Mouse (Mus musculus) T-helper 1 cell (primary cell): ENCODE data around the gene Sfta2.

Experiments used
- in situ Hi-C: fragments of 300-600 bp; cut with MboI, MseI; formaldehyde crosslinking; loops from one replicate; pipeline ENCODE4 v1.15.1; 2025; ENCODE audit warnings: high pct_unique_total_duplicates

Gene Sfta2

DNA sequence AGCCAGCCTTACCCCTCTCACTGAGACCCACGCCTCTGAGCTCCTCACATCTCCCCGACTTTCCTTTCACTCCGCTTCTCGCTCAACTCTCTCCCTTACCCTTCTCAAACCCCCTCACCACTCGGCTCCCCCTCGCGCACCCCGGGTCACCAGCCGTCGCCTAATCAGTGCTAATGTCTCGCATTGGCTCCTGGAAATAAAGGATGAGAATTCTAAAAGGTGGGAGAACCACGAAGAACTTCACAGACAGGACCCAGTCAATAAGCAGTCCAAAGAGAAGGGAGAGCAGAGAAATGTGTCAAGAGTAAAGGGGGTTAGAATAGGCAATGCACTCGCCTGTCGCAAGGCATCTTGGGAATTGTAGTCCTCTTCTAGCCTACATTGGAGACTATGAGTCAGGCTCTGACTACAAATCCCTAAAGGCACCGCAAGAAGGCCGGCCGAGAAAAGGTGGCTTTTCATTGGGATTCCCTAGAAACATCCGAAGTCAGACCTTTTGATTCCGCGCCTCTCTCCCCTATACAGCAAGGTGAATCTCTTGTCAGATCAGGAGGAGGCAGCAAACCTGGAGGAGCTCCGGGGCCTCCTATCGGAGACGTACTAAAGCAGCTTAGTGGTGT, 72.2 kb downstream of the Sfta2 start, which contains the start of gene Gtf2h4:
Gene Gtf2h4, minus strand, starts transcription at position 324 of the 620 bp plus-strand sequence.
- in situ Hi-C loops = no loop called here

- in situ Hi-C loops = no loop called here
Measured at GRCm38 (mm10) chr17:35680591-35680990, 79.2 kb downstream of the Sfta2 start.

DNA sequence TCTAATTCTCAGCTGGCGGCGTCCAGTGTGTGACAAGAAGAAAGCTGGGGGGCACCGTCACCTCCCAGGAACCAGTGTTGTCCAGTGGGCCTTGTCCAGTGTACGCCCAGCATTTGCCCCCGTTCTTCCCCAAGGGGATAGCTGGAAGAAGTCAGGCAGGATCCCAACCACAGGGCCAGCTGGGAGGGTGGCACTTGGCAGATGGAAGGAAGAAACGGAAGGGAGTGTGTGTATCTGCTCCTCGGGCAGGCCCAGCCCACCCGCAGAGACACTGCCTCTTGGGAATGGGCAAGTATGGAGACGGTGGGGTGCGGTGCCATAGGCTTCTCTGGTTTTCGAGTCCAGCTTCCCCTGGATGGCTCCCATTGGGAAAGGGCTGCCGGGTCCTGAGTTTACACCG, 80.6 kb downstream of the Sfta2 start:
- in situ Hi-C loops = no loop called here

DNA sequence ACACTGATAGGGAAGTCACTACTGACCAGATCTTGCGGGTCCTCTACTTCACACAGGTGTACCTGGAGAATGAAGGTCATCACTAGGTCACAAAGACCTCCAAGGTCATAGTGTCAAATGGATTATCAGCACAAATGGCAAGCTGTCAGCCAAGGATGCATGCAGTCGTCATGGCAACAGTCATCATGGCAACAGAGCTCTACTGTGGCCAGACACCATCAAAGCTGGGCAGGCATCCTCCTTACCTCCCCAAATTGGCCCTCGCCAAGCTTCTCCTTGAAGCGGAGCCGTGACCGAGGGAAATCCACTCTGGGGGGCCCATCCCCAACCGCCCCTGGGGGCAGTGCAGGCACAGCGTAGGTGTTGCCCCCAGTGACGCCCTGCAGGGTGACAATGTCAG, 83.7 kb downstream of the Sfta2 start:
- in situ Hi-C loops = no loop called here

DNA sequence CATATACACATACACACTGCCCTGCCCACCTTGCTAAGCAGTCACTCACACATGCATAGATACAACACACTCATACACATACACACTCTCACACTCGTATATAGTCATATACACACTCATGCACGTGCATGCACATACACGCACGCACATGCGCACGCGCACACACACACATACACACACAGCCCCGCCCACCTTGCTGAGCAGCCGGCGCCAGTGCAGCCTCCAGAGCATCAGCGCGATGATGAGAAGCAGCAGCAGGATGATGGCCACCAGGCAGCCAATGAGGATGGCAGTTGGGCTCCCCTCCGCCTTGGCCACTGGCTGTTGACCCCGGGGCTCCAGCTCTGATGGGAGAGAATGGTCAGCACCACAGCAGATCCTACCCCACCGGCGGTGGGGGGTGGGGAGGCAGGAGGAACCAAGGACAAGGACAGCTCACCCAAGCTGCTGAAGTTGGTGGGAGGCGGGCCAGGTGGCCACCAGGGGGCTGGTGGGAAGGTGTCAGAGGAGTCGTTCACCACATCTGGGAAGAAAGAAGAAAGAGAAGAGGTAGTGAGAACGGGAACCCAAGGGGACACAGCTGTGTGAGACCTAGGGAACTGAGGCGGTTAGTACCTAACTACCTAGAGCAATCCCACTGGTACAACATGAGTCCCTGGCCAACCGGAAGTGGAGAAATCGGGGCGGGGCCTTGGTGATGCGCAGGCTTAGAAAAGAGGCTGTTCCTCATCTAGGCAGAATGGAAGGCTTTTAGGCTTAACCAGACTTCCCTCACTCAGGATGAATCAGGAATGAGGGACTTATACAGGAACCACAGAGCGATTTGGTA, 87.2 kb downstream of the Sfta2 start:
- in situ Hi-C loops = no loop called here

DNA sequence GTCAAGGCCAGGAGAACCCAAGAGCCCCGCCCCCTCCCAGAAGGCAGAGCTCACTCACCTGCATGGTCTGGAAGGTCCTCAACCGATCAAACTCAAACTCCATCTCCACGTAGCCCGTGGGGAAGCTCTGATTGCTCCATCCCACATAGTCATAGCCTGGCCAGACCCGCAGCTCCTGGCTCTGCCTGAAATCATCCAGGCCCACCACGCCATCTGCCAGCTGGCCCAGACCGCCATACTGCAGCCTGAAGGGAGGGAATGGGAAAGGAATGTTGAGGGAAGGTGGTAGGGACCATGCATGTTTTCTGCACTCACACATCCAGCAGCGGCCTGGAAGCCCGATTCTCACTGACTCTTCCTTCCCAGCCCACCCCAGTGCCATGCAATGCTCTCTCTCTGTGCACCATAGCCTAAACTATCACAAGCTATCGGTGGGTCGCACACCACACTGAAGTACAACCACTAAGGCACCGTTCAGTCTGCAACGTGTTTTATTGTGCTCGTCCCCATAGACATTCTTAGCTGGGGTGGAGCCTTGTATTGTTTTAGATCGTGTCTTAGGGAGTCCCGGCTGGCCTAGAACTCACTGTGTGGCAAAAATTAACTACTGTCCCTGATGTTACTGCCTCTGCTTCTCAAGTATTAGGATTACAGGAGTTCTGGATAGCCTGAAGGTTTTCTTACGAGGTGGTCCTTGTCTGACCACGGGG, 88.7 kb downstream of the Sfta2 start:
- in situ Hi-C loops = no loop called here

DNA sequence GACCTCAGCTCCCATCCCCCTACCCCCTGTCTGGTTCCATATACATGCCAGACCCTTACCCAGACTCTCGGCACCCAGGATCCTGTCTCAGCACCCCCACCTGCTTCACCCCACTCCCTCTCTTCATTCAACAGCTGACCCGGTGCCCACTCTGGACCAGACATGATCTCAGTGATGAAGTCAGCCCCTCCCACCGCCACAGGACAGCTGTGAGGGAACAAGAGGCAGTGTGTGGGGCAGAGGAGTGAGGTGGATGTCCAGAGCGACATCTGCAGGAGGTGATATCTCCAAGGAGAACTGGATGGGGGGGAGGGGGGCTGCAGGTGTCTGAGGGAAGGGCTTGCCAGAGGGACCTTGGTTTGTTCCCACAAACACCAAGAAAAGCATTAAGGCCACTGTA, 90.5 kb downstream of the Sfta2 start:
- in situ Hi-C loops = no loop called here

- in situ Hi-C loops = no loop called here
Measured at GRCm38 (mm10) chr17:35692368-35692767, 91.0 kb downstream of the Sfta2 start.

DNA sequence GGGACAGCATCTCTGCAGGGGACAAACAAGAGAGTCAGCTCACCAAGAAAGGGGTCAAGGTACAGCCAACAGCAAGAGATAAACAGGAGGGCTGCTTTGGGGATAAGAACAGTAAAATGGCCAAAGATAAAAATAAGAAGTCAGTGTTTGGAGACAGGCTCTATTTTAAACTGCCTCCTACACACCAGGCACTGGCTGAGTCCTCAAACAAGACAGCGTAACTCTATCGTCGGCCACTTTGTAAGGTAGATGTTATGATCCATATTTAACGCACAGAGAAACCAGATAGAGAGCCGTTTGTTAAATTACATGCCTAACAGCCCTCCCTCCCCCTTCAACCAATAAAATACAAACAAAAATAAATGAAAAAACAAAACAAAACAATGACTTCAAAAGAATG, 92.6 kb downstream of the Sfta2 start:
- in situ Hi-C loops = no loop called here

DNA sequence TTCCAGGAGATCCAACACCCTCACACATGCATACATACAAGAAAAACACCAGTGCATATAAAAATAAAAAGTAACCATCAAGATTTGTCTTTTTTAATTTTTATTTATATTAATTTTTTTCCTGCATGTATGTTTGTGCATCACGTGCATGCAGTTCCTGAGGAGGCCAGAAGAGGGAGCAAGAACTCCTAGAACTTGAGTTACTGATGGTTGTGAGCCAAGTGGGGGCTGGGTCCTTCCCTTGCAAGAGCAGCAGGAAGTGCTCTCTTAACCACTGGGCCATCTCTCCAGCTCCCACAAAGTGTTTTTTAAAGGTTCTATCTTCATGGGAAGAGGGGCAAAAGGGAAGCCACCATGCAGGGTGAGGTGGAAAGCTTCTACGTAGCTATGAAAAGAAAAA, 93.9 kb downstream of the Sfta2 start:
- in situ Hi-C loops = no loop called here

DNA sequence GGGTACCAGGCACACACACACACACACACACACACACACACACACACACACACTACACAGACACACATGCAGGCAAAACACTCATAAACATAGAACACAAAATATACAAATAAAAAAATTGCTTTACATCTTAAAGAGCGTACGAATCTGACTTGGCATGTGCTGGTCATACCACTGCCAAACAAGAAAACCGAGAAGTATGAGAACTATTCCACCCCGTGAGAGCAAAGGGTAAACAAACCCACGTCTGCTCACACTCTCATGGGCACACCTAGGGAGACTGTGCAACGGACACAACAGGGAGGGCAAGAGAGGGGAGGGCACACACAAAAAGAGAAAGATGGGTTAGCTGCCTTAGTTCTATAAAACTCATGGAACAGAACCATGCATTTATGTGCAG, 95.3 kb downstream of the Sfta2 start:
- in situ Hi-C loops = no loop called here

GRCm38 (mm10) chr17:35697429-35697758, 96.0 kb downstream of the Sfta2 start:
- in situ Hi-C loops = no loop called here

GRCm38 (mm10) chr17:35697759-35698500, 96.6 kb downstream of the Sfta2 start:
- in situ Hi-C loops = no loop called here

DNA sequence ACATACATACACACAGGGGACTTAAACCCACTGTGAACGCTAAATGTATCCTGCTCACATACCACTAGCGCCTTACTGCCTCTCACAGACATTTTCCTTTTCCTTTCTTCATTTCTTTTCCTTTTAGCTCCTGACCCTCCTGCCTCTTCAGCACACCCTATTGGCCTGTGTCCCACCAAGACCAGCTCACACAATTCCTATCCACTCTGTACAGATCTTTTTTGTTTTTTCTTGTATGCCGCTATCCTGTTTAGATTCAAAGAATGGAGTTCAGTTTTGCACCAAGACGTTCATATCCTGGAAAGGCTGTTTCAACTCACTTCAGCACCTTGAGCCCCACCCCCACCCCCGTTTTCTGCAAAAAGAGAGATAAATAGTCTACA, 97.1 kb downstream of the Sfta2 start:
- in situ Hi-C loops = no loop called here

- in situ Hi-C loops = no loop called here
Measured at GRCm38 (mm10) chr17:35699919-35700318, 98.6 kb downstream of the Sfta2 start.
